Mouse (Mus musculus) layer of hippocampus, adult 2 months (tissue): ENCODE data around the gene Ryr1. TPM values are rescaled to one million over a fixed set of nuclear protein-coding genes. Genes with fewer than 3 reads are reported as not detected.
"Not testable (repeated sequence)": the region's sequence is repeated elsewhere in the genome, so short reads cannot be mapped to it uniquely, and the experiment has no call there.

Experiments
- DNase-seq, 2 experiments: peaks; one replicate each; pipeline ENCODE4 v3.0.0; 2022; ENCODE audit warnings: low spot score in 2 of 2
- H3K27ac ChIP-seq: fragments of 200-600 bp; 2 replicates; pipeline ENCODE4 v1.8.1; 2022
- H3K4me3 ChIP-seq: fragments of 200-600 bp; 2 replicates; pipeline ENCODE4 v1.8.1; 2022; ENCODE audit warnings: mild to moderate bottlenecking
- CTCF ChIP-seq: fragments of 200-600 bp; conservative IDR thresholded peaks from 2 replicates; pipeline ENCODE4 v1.8.1; 2022; ENCODE audit warnings: antibody characterized with exemption, mild to moderate bottlenecking, moderate library complexity
- total RNA-seq, 2 experiments: library from RNA; stranded (reverse); gene quantifications; 2 replicates each; pipeline ENCODE4 v1.2.3; 2021

Ryr1 gene
- total RNA-seq, 2 experiments from 2014 or later = 19.6 to 23.3 TPM

- DNase-seq = no peak
These were observed 33.3 kb upstream of the Ryr1 start for GRCm38 (mm10) chr7:29158264-29158663.

GRCm38 (mm10) chr7:29155838-29156782 is 31.1 kb upstream of the Ryr1 start, which contains the start of gene Fam98c:
TSS of gene Fam98c (minus strand) at chr7:29156234.
- TF ChIP-seq CTCF = peak; percentile 58
- Histone ChIP-seq H3K4me3 (peak within 1 kb of the TSS; percentile 98), H3K27ac (peak within 1 kb of the TSS; percentile 98)
- DNase-seq = peak; percentile 84 to 86

More at GRCm38 (mm10) chr7:29158264-29158663, 33.3 kb upstream of the Ryr1 start:
- TF ChIP-seq CTCF = no peak
- H3K4me3 ChIP-seq = no peak overlapping the region
- H3K27ac ChIP-seq = no peak overlapping the region

GRCm38 (mm10) chr7:29155196-29155837 is 30.3 kb upstream of the Ryr1 start:
- peak overlapping the region; percentile 98 for H3K4me3 ChIP-seq
- TF ChIP-seq CTCF = peak; percentile 43
- peak; percentile 88 to 92 for DNase-seq

GRCm38 (mm10) chr7:29154018-29154720 is 29.2 kb upstream of the Ryr1 start:
- TF ChIP-seq CTCF = peak; percentile 59

More at GRCm38 (mm10) chr7:29155196-29155837, 30.3 kb upstream of the Ryr1 start:
- H3K27ac ChIP-seq = peak overlapping the region; percentile 98

GRCm38 (mm10) chr7:29151486-29151885 is 26.5 kb upstream of the Ryr1 start:
- H3K4me3 ChIP-seq = no peak overlapping the region
- H3K27ac ChIP-seq = no peak overlapping the region
- no peak for TF ChIP-seq CTCF
- DNase-seq = no peak

More at GRCm38 (mm10) chr7:29154018-29154720, 29.2 kb upstream of the Ryr1 start:
- Histone ChIP-seq H3K27ac (no peak overlapping the region), H3K4me3 (no peak overlapping the region)
- no peak for DNase-seq

- no peak for DNase-seq
- TF ChIP-seq CTCF = no peak
- H3K27ac ChIP-seq = no peak overlapping the region
- no peak overlapping the region for H3K4me3 ChIP-seq
These were observed 23.8 kb upstream of the Ryr1 start for GRCm38 (mm10) chr7:29148771-29149170.

- Histone ChIP-seq H3K4me3 (no peak overlapping the region), H3K27ac (no peak overlapping the region)
- TF ChIP-seq CTCF = no peak
- no peak for DNase-seq
These were observed 21.8 kb upstream of the Ryr1 start for GRCm38 (mm10) chr7:29146625-29147367.

- no peak overlapping the region for H3K27ac ChIP-seq
- no peak for DNase-seq
- no peak overlapping the region for H3K4me3 ChIP-seq
- TF ChIP-seq CTCF = no peak
These were observed 19.0 kb upstream of the Ryr1 start for GRCm38 (mm10) chr7:29144006-29144405.

GRCm38 (mm10) chr7:29141416-29141815 is 16.4 kb upstream of the Ryr1 start:
- H3K4me3 ChIP-seq = no peak overlapping the region
- no peak for TF ChIP-seq CTCF
- H3K27ac ChIP-seq = no peak overlapping the region
- DNase-seq = no peak

- H3K4me3 ChIP-seq, H3K27ac ChIP-seq, DNase-seq: not testable (repeated sequence)
These were observed 14.3 kb upstream of the Ryr1 start for GRCm38 (mm10) chr7:29139237-29139636.

- TF ChIP-seq CTCF = no peak
- H3K27ac ChIP-seq = no peak overlapping the region
- H3K4me3 ChIP-seq = no peak overlapping the region
- no peak for DNase-seq
These were observed 12.4 kb upstream of the Ryr1 start for GRCm38 (mm10) chr7:29137429-29137828.
